Mouse (Mus musculus) bone marrow macrophage, adult 2 months (primary cell): ENCODE data around the gene Adarb1. TPM values are rescaled to one million over a fixed set of nuclear protein-coding genes. Genes with fewer than 3 reads are reported as not detected.

Experiments used
- H3K27ac ChIP-seq: 2 replicates; pipeline ENCODE4 v1.5.1; 2012; ENCODE audit warnings: low read depth, low read length; ENCODE audit not compliant: insufficient read depth
- H3K4me1 ChIP-seq: 2 replicates; pipeline ENCODE4 v1.6.1; 2012; ENCODE audit warnings: low read length; ENCODE audit not compliant: control insufficient read depth, insufficient read depth
- H3K4me3 ChIP-seq: 2 replicates; pipeline ENCODE4 v1.5.1; 2012; ENCODE audit warnings: mild to moderate bottlenecking, low read length, moderate library complexity; ENCODE audit not compliant: insufficient read depth
- CTCF ChIP-seq: IDR thresholded peaks from 2 replicates; pipeline ENCODE4 v1.5.1; 2012; ENCODE audit warnings: low read depth, mild to moderate bottlenecking, low read length, moderate library complexity
- POLR2A ChIP-seq: IDR thresholded peaks from 2 replicates; pipeline ENCODE4 v1.6.1; 2012; ENCODE audit warnings: mild to moderate bottlenecking, low read depth, low read length, borderline replicate concordance
- polyA plus RNA-seq: library from polyadenylated mRNA; stranded (reverse); fragments of >200 nt; gene quantifications from 2 replicates; pipeline ENCODE4 v1.2.4, GENCODE M21; 2012; ENCODE audit not compliant: missing spikeins, insufficient read depth, insufficient read length

The Adarb1 gene
- polyA plus RNA-seq = 0.77 and 0.84 TPM in 2 replicates

- H3K4me1 ChIP-seq = peaks cover 7% of the 10 kb centered on the region
- no peak for TF ChIP-seq CTCF
- TF ChIP-seq POLR2A = no peak
- H3K27ac ChIP-seq = no peak within 1 kb of the TSS
- peak within 1 kb of the TSS; percentile 73 for H3K4me3 ChIP-seq
Observed at GRCm38 (mm10) chr10:77418138-77418537, at the start of gene Adarb1. Gene Adarb1 (minus strand): TSS chr10:77418270.

GRCm38 (mm10) chr10:77467407-77467806, 49.3 kb upstream of the Adarb1 start:
- Histone ChIP-seq H3K4me1 (no peaks in the 10 kb centered on the region), H3K27ac (no peak overlapping the region), H3K4me3 (no peak overlapping the region)
- no peak for TF ChIP-seq CTCF
- TF ChIP-seq POLR2A = no peak

- no peak for TF ChIP-seq POLR2A
- TF ChIP-seq CTCF = no peak
- no peak overlapping the region for H3K4me3 ChIP-seq
- no peaks in the 10 kb centered on the region for H3K4me1 ChIP-seq
- H3K27ac ChIP-seq = no peak overlapping the region
Observed at GRCm38 (mm10) chr10:77465902-77466301, 47.8 kb upstream of the Adarb1 start.

- no peak overlapping the region for H3K27ac ChIP-seq
- TF ChIP-seq POLR2A (no peak), CTCF (no peak)
- H3K4me3 ChIP-seq = no peak overlapping the region
- no peaks in the 10 kb centered on the region for H3K4me1 ChIP-seq
Observed at GRCm38 (mm10) chr10:77464181-77464936, 46.3 kb upstream of the Adarb1 start.

GRCm38 (mm10) chr10:77461161-77461560, 43.1 kb upstream of the Adarb1 start:
- no peaks in the 10 kb centered on the region for H3K4me1 ChIP-seq
- no peak overlapping the region for H3K4me3 ChIP-seq
- no peak for TF ChIP-seq CTCF
- no peak for TF ChIP-seq POLR2A
- H3K27ac ChIP-seq = no peak overlapping the region

- no peak overlapping the region for H3K27ac ChIP-seq
- TF ChIP-seq CTCF (no peak), POLR2A (no peak)
- H3K4me1 ChIP-seq = no peaks in the 10 kb centered on the region
- H3K4me3 ChIP-seq = no peak overlapping the region
Observed at GRCm38 (mm10) chr10:77457701-77458100, 39.6 kb upstream of the Adarb1 start.

- H3K4me3 ChIP-seq = no peak overlapping the region
Observed at GRCm38 (mm10) chr10:77456507-77456906, 38.4 kb upstream of the Adarb1 start.

GRCm38 (mm10) chr10:77455251-77456010, 37.4 kb upstream of the Adarb1 start:
- peaks cover 3% of the 10 kb centered on the region; the same call in 1 of the 2 replicates for H3K4me1 ChIP-seq
- TF ChIP-seq POLR2A (no peak), CTCF (no peak)

More at GRCm38 (mm10) chr10:77456507-77456906, 38.4 kb upstream of the Adarb1 start:
- no peak for TF ChIP-seq POLR2A
- no peak for TF ChIP-seq CTCF
- peaks cover 3% of the 10 kb centered on the region; the same call in 1 of the 2 replicates for H3K4me1 ChIP-seq
- no peak overlapping the region for H3K27ac ChIP-seq

GRCm38 (mm10) chr10:77454795-77455194, 36.7 kb upstream of the Adarb1 start:
- Histone ChIP-seq H3K4me1 (peaks cover 3% of the 10 kb centered on the region; the same call in 1 of the 2 replicates), H3K27ac (no peak overlapping the region), H3K4me3 (no peak overlapping the region)
- TF ChIP-seq POLR2A (no peak), CTCF (no peak)

More at GRCm38 (mm10) chr10:77455251-77456010, 37.4 kb upstream of the Adarb1 start:
- no peak overlapping the region for H3K4me3 ChIP-seq
- no peak overlapping the region for H3K27ac ChIP-seq

- Histone ChIP-seq H3K27ac (no peak overlapping the region), H3K4me1 (peaks cover 8% of the 10 kb centered on the region; the same call in 1 of the 2 replicates), H3K4me3 (no peak overlapping the region)
- TF ChIP-seq POLR2A = no peak
- TF ChIP-seq CTCF = no peak
Observed at GRCm38 (mm10) chr10:77451822-77452221, 33.8 kb upstream of the Adarb1 start.
